Mouse (Mus musculus): Measurements from ENCODE around the gene Synj1. TPM values are rescaled to one million over a fixed set of nuclear protein-coding genes. Genes with fewer than 3 reads are reported as not detected.

Gene Synj1
- polyA plus RNA-seq, 1 experiment from 2014 or later, result 19.8 TPM

- WGBS (ENCODE audit: insufficient replicate concordance), result 67% methylated on average over 12 of the region's 12 CpGs
- H3K4me2 ChIP-seq, result no peak overlapping the region
- H3K9ac ChIP-seq, result no peak overlapping the region
- H3K27ac ChIP-seq, result no peak overlapping the region
- no peaks in the 10 kb centered on the region for H3K4me1 ChIP-seq
- H3K9me3 ChIP-seq (replicated peaks), result no peaks in the 10 kb centered on the region
- ATAC-seq, result no peak
- H3K36me3 ChIP-seq, result no peaks in the 10 kb centered on the region
- peaks cover 20% of the 10 kb centered on the region for H3K27me3 ChIP-seq (replicated peaks)
- no peak overlapping the region for H3K4me3 ChIP-seq
These were observed 111.6 kb downstream of the Synj1 start for GRCm38 (mm10) chr16:90899498-90899897.

DNA sequence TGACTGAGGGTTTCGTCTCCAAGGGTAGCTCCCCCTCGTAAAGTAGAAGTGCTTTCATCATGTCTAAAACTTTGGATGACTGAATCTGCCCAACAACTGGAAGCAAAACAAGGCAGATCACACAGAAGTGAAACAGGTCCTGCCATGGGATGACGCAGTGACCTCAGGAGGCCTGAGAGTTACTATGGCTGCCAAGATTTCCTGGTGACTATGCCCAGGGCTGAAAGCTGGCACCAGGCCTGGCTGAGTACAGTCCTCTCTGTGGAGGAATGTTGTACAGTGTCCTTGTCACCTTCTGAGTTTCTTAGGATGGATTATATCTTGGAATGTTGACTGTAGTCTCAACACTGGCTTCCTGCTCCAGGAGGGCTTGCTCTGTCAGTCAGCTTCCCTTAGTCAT is 113.5 kb downstream of the Synj1 start:
- Histone ChIP-seq H3K4me1 (no peaks in the 10 kb centered on the region), H3K9ac (no peak overlapping the region), H3K36me3 (no peaks in the 10 kb centered on the region), H3K4me3 (no peak overlapping the region), H3K4me2 (no peak overlapping the region), H3K27ac (no peak overlapping the region), H3K9me3 (replicated peaks) (no peaks in the 10 kb centered on the region), H3K27me3 (replicated peaks) (peaks cover 15% of the 10 kb centered on the region; the same call in 1 of the 2 replicates)
- 75% methylated on average over 3 of the region's 3 CpGs for WGBS (ENCODE audit: insufficient replicate concordance)
- no peak for ATAC-seq

DNA sequence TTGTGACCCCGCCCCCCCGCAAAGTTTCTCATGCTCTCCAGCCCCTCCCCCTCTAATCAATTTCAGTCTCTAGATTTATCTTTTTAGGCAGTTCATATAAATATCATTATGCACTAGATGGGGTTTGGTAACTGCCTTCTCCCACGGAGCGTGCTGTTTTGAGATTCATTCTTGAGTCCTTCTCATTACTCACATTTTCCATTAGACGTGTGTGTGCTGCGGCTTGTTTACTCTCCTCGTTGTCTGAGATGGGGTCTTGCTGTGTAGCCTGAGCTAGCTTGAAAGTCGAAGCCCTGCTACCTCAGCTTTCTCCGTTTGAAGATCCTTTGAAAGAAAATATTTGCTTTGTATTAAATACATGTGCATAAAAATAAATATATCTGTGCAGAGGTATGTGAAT is 117.3 kb downstream of the Synj1 start:
- peaks cover 17% of the 10 kb centered on the region; the same call in 1 of the 2 replicates for H3K27me3 ChIP-seq (replicated peaks)
- H3K4me3 ChIP-seq, result no peak overlapping the region
- H3K36me3 ChIP-seq, result no peaks in the 10 kb centered on the region
- no peak overlapping the region for H3K9ac ChIP-seq
- no peak overlapping the region for H3K27ac ChIP-seq
- H3K9me3 ChIP-seq (replicated peaks), result no peaks in the 10 kb centered on the region
- ATAC-seq, result no peak
- WGBS (ENCODE audit: insufficient replicate concordance), result 47% methylated on average over 9 of the region's 9 CpGs
- no peaks in the 10 kb centered on the region for H3K4me1 ChIP-seq
- no peak overlapping the region for H3K4me2 ChIP-seq

- 69% methylated on average over 7 of the region's 7 CpGs for WGBS (ENCODE audit: insufficient replicate concordance)
These were observed 118.1 kb downstream of the Synj1 start for GRCm38 (mm10) chr16:90893019-90893418.

GRCm38 (mm10) chr16:90892081-90892480 is 119.0 kb downstream of the Synj1 start:
- H3K27me3 ChIP-seq (replicated peaks), result peaks cover 17% of the 10 kb centered on the region; the same call in 1 of the 2 replicates
- H3K27ac ChIP-seq, result no peak overlapping the region
- ATAC-seq, result no peak
- no peak overlapping the region for H3K4me3 ChIP-seq
- no peak overlapping the region for H3K4me2 ChIP-seq
- no peaks in the 10 kb centered on the region for H3K36me3 ChIP-seq
- H3K4me1 ChIP-seq, result no peaks in the 10 kb centered on the region
- H3K9ac ChIP-seq, result no peak overlapping the region
- H3K9me3 ChIP-seq (replicated peaks), result peaks cover 5% of the 10 kb centered on the region
- 55% methylated on average over 8 of the region's 8 CpGs for WGBS (ENCODE audit: insufficient replicate concordance)

More at GRCm38 (mm10) chr16:90893019-90893418, 118.1 kb downstream of the Synj1 start:
- Histone ChIP-seq H3K4me1 (no peaks in the 10 kb centered on the region), H3K9me3 (replicated peaks) (peaks cover under 1% of the 10 kb centered on the region), H3K27ac (no peak overlapping the region), H3K36me3 (no peaks in the 10 kb centered on the region), H3K27me3 (replicated peaks) (peaks cover 17% of the 10 kb centered on the region; the same call in 1 of the 2 replicates), H3K9ac (no peak overlapping the region), H3K4me3 (no peak overlapping the region), H3K4me2 (no peak overlapping the region)
- no peak for ATAC-seq

GRCm38 (mm10) chr16:90891601-90892000 is 119.5 kb downstream of the Synj1 start:
- no peak overlapping the region for H3K4me2 ChIP-seq
- no peaks in the 10 kb centered on the region for H3K36me3 ChIP-seq
- no peak overlapping the region for H3K4me3 ChIP-seq
- no peak overlapping the region for H3K9ac ChIP-seq
- peaks cover 5% of the 10 kb centered on the region for H3K9me3 ChIP-seq (replicated peaks)
- ATAC-seq, result no peak
- no peak overlapping the region for H3K27ac ChIP-seq
- WGBS (ENCODE audit: insufficient replicate concordance), result 67% methylated on average over 14 of the region's 14 CpGs
- peaks cover 17% of the 10 kb centered on the region; the same call in 1 of the 2 replicates for H3K27me3 ChIP-seq (replicated peaks)
- H3K4me1 ChIP-seq, result no peaks in the 10 kb centered on the region

DNA sequence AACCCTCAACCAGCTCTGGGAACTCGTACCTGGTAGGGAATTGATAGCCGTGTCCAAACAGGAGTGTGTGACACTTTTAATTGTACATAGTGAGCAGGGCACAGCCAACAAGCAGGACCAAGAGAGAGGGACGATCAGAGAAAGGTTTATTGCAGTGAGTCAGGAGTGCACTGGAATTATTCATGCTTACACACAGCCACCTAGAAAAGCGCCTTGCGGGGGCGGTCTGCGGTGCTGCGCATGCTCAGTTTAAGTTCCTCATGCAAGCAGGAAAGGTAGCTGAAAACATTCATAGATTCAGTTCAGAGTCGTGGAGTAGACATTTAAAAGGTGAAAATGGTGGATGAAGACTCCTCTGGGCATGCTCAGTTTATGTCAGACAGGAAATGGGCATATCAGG is 120.4 kb downstream of the Synj1 start:
- no peak overlapping the region for H3K4me2 ChIP-seq
- peaks cover 17% of the 10 kb centered on the region; the same call in 1 of the 2 replicates for H3K27me3 ChIP-seq (replicated peaks)
- H3K9me3 ChIP-seq (replicated peaks), result peaks cover 5% of the 10 kb centered on the region
- H3K4me1 ChIP-seq, result no peaks in the 10 kb centered on the region; the same call in 1 of the 2 replicates
- H3K27ac ChIP-seq, result no peak overlapping the region
- H3K36me3 ChIP-seq, result no peaks in the 10 kb centered on the region
- H3K9ac ChIP-seq, result no peak overlapping the region
- no peak overlapping the region for H3K4me3 ChIP-seq
- 65% methylated on average over 9 of the region's 9 CpGs for WGBS (ENCODE audit: insufficient replicate concordance)
- ATAC-seq, result no peak

Small RNA genes within 50 kb of the gene (microRNA-seq; reads per million reads assigned to microRNA genes)
- not detected for gene Gm22933

Other genes starting within 250 kb of the Synj1 start
- 9.7 and 10.3 TPM in 2 replicates for gene Urb1, start 200.9 kb downstream of the Synj1 start, polyA plus RNA-seq (2016; fragmentation: Nextera tagmentation; extraction: Ambion mirVana)
- 0.11 and 0.30 TPM in 2 replicates for gene Eva1c, start 184.6 kb downstream of the Synj1 start, polyA plus RNA-seq (2016; fragmentation: Nextera tagmentation; extraction: Ambion mirVana)
- 41.4 and 44.0 TPM in 2 replicates for gene Cfap298, start 76.2 kb downstream of the Synj1 start, polyA plus RNA-seq (2016; fragmentation: Nextera tagmentation; extraction: Ambion mirVana)
- gene Paxbp1, start 33.2 kb upstream of the Synj1 start, polyA plus RNA-seq (2016; fragmentation: Nextera tagmentation; extraction: Ambion mirVana), result 32.8 and 33.8 TPM in 2 replicates
- not detected in 2 replicates for gene 4932438H23Rik, start 83.8 kb upstream of the Synj1 start, polyA plus RNA-seq (2016; fragmentation: Nextera tagmentation; extraction: Ambion mirVana)
- not detected in 2 replicates for gene Olig2, start 214.1 kb upstream of the Synj1 start, polyA plus RNA-seq (2016; fragmentation: Nextera tagmentation; extraction: Ambion mirVana)